Mouse (Mus musculus): ENCODE data around the gene Zyx.
A peak's percentile ranks its signal among the peaks of the same experiment; 100 is the strongest.

The Zyx gene

GRCm38 (mm10) chr6:42349426-42350020, at the start of gene Zyx:
Gene Zyx (plus strand): TSS chr6:42349630.
- peak; percentile 66 for DNase-seq (ENCODE audit: low read depth, low spot score)

GRCm38 (mm10) chr6:42309816-42310378, 39.5 kb upstream of the Zyx start:
- no peak for DNase-seq (ENCODE audit: low read depth, low spot score)

- DNase-seq (ENCODE audit: low read depth, low spot score): no peak
Observed at GRCm38 (mm10) chr6:42310427-42311053, 38.9 kb upstream of the Zyx start.

- no peak for DNase-seq (ENCODE audit: low read depth, low spot score)
Observed at GRCm38 (mm10) chr6:42318293-42318692, 31.1 kb upstream of the Zyx start.

- DNase-seq (ENCODE audit: low read depth, low spot score): no peak
Observed at GRCm38 (mm10) chr6:42323371-42324066, 25.9 kb upstream of the Zyx start.

- DNase-seq (ENCODE audit: low read depth, low spot score): no peak
Observed at GRCm38 (mm10) chr6:42324067-42324481, 25.4 kb upstream of the Zyx start.

GRCm38 (mm10) chr6:42324482-42325267, 24.8 kb upstream of the Zyx start, which contains the start of gene Fam131b:
Gene Fam131b (minus strand): TSS chr6:42324643.
- DNase-seq (ENCODE audit: low read depth, low spot score): peak; percentile 60

GRCm38 (mm10) chr6:42325268-42325609, 24.2 kb upstream of the Zyx start:
- peak; percentile 30 for DNase-seq (ENCODE audit: low read depth, low spot score)

- DNase-seq (ENCODE audit: low read depth, low spot score): no peak
Observed at GRCm38 (mm10) chr6:42326509-42326908, 22.9 kb upstream of the Zyx start.

- DNase-seq (ENCODE audit: low read depth, low spot score): no peak
Observed at GRCm38 (mm10) chr6:42328757-42329156, 20.7 kb upstream of the Zyx start.

- no peak for DNase-seq (ENCODE audit: low read depth, low spot score)
Observed at GRCm38 (mm10) chr6:42330216-42330615, 19.2 kb upstream of the Zyx start.

- no peak for DNase-seq (ENCODE audit: low read depth, low spot score)
Observed at GRCm38 (mm10) chr6:42330946-42331345, 18.5 kb upstream of the Zyx start.

GRCm38 (mm10) chr6:42339189-42339588, 10.2 kb upstream of the Zyx start:
- no peak for DNase-seq (ENCODE audit: low read depth, low spot score)

GRCm38 (mm10) chr6:42339981-42340380, 9.4 kb upstream of the Zyx start:
- DNase-seq (ENCODE audit: low read depth, low spot score): no peak

- no peak for DNase-seq (ENCODE audit: low read depth, low spot score)
Observed at GRCm38 (mm10) chr6:42342171-42342570, 7.3 kb upstream of the Zyx start.

- no peak for DNase-seq (ENCODE audit: low read depth, low spot score)
Observed at GRCm38 (mm10) chr6:42343361-42344120, 5.9 kb upstream of the Zyx start.

GRCm38 (mm10) chr6:42344255-42344654, 5.2 kb upstream of the Zyx start:
- no peak for DNase-seq (ENCODE audit: low read depth, low spot score)

GRCm38 (mm10) chr6:42348281-42349005, 987 bp upstream of the Zyx start:
- DNase-seq (ENCODE audit: low read depth, low spot score): no peak

GRCm38 (mm10) chr6:42349006-42349425, 414 bp upstream of the Zyx start:
- no peak for DNase-seq (ENCODE audit: low read depth, low spot score)
